Mouse (Mus musculus) kidney, adult 2 months (tissue): ENCODE measurements around the gene Ulk4.

Source experiments
- CTCF ChIP-seq: fragments of 200-500 bp; conservative IDR thresholded peaks from 2 replicates; pipeline ENCODE4 v1.5.1; 2011; ENCODE audit warnings: low read depth, mild to moderate bottlenecking, control low read depth, low read length, moderate library complexity, mixed read lengths; ENCODE audit not compliant: insufficient read depth, insufficient read length
- POLR2A ChIP-seq: fragments of 200-500 bp; IDR thresholded peaks from one replicate; pipeline ENCODE4 v1.6.1; 2011; ENCODE audit warnings: low read depth, low read length, control low read depth

- TF ChIP-seq CTCF, result no peak
- no peak for TF ChIP-seq POLR2A
Observed at GRCm38 (mm10) chr9:121164607-121165006, 112.4 kb downstream of the Ulk4 start.
